Mouse (Mus musculus): ENCODE measurements around the gene Meox1. TPM values are rescaled to one million over a fixed set of nuclear protein-coding genes. Genes with fewer than 3 reads are reported as not detected.
A peak's percentile ranks its signal among the peaks of the same experiment; 100 is the strongest.

The Meox1 gene
- polyA plus RNA-seq, 1 experiment = 0.16 TPM

DNA sequence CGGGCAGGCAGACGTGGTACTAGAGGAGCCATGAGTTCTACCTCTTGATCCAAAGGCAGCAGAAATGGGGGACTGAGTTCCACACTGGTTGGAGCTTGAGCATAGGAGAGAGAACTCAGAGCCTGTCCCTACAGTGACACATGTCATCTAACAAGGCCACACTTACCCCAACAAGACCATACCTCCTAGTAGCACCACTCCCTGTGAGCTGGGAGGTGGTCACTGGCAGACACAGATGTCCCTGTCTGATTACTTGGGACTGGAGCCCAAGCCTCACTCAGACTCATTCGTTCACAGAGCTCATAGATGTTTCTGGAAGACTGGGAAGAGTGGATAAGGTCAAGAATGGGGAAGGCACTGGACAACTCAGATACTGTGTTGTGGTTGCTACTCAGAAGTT, 24.4 kb upstream of the Meox1 start:
- TF ChIP-seq MYOD1 (IDR thresholded peaks at IDR 0.05; ENCODE audit: control insufficient read depth in 1 of 3, insufficient read length in 2 of 3, low read depth in 2 of 3) (no peak), USF1 (IDR thresholded peaks at IDR 0.05; ENCODE audit: low read depth) (no peak), MAX (IDR thresholded peaks at IDR 0.05; ENCODE audit: low read depth) (no peak), TCF12 (IDR thresholded peaks at IDR 0.05; ENCODE audit: insufficient read depth, poor library complexity, severe bottlenecking) (no peak), SRF (IDR thresholded peaks at IDR 0.05; ENCODE audit: control insufficient read depth, insufficient read length, low read depth) (no peak), REST (IDR thresholded peaks at IDR 0.05; ENCODE audit: insufficient read depth, insufficient read length) (no peak), CEBPB (IDR thresholded peaks at IDR 0.05; ENCODE audit: insufficient read depth, poor library complexity, severe bottlenecking) (no peak), TCF3 (IDR thresholded peaks at IDR 0.05; ENCODE audit: insufficient read length, low read depth) (no peak)
- Histone ChIP-seq H3K4me2 (ENCODE audit: low read depth) (no peak overlapping the region), H3ac (ENCODE audit: control insufficient read depth, insufficient read length) (no peak overlapping the region), H3K36me3 (ENCODE audit: control insufficient read depth, insufficient read depth) (no peaks in the 10 kb centered on the region), H3K27me3 (ENCODE audit: control insufficient read depth, insufficient read depth, insufficient read length) (peaks cover 40% of the 10 kb centered on the region), H3K4me3 (no peak overlapping the region), H3K79me2 (ENCODE audit: control insufficient read depth, insufficient read depth) (no peaks in the 10 kb centered on the region)

DNA sequence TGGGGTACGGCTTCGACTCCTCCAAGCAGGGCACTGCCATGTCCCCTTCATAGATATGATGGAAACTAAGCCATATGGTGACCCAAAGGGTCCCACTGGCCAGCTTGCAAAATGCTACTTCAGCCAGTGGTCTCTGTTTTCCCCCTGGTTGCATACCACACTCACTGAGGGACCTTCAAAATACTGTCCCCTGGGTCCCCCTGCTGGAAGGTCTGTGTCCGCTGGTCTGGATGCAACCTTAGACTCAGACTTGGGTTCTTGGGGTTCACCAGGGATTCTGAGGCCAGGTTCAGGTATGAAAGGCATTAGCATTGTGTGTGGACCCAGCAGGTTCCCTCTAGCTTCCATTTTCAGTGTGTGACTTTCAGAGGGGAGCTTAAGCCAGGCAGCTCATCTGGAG, 22.6 kb upstream of the Meox1 start:
- Histone ChIP-seq H3K27me3 (ENCODE audit: control insufficient read depth, insufficient read depth, insufficient read length) (peaks cover 44% of the 10 kb centered on the region), H3K36me3 (ENCODE audit: control insufficient read depth, insufficient read depth) (no peaks in the 10 kb centered on the region), H3K4me3 (no peak overlapping the region), H3K4me2 (ENCODE audit: low read depth) (no peak overlapping the region), H3ac (ENCODE audit: control insufficient read depth, insufficient read length) (no peak overlapping the region), H3K79me2 (ENCODE audit: control insufficient read depth, insufficient read depth) (no peaks in the 10 kb centered on the region)
- TF ChIP-seq POLR2AphosphoS2 (IDR thresholded peaks at IDR 0.05; ENCODE audit: insufficient read length, low read depth) = no peak
- TF ChIP-seq TCF12 (IDR thresholded peaks at IDR 0.05; ENCODE audit: insufficient read depth, poor library complexity, severe bottlenecking) = no peak
- no peak for TF ChIP-seq MAX (IDR thresholded peaks at IDR 0.05; ENCODE audit: low read depth)
- no peak for TF ChIP-seq MYOD1 (IDR thresholded peaks at IDR 0.05; ENCODE audit: control insufficient read depth in 1 of 3, insufficient read length in 2 of 3, low read depth in 2 of 3)

DNA sequence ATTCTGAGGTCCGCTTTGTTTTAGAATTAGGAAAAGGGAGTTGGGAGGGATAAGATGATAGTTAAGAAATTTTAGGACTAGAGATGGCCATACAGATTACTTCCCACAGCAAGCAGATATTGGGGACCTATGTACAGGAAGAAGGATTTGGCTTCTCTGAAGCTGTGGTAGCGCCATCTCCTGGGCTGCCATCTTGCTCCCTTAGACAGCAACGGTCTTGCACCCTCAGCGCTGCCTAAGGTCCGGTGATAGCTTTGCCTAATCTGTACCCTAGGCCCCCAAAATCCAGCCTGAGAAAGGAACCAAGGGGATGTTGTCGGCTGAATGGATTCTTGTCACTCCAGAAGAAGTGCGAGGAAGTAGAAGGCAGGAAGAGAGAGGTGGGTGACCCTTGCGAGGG, 19.4 kb upstream of the Meox1 start:
- no peak overlapping the region for H3ac ChIP-seq (ENCODE audit: control insufficient read depth, insufficient read length)
- H3K4me2 ChIP-seq (ENCODE audit: low read depth) = no peak overlapping the region
- TF ChIP-seq SRF (IDR thresholded peaks at IDR 0.05; ENCODE audit: control insufficient read depth, insufficient read length, low read depth) = no peak
- TF ChIP-seq CEBPB (IDR thresholded peaks at IDR 0.05; ENCODE audit: insufficient read depth, poor library complexity, severe bottlenecking) = no peak
- no peak for TF ChIP-seq REST (IDR thresholded peaks at IDR 0.05; ENCODE audit: insufficient read depth, insufficient read length)
- TF ChIP-seq MYOD1 (IDR thresholded peaks at IDR 0.05; ENCODE audit: control insufficient read depth in 1 of 3, insufficient read length in 2 of 3, low read depth in 2 of 3) = no peak
- TF ChIP-seq TCF3 (IDR thresholded peaks at IDR 0.05; ENCODE audit: insufficient read length, low read depth) = no peak
- TF ChIP-seq USF1 (IDR thresholded peaks at IDR 0.05; ENCODE audit: low read depth) = no peak
- TF ChIP-seq MYOG (IDR thresholded peaks at IDR 0.05; ENCODE audit: control insufficient read depth in 1 of 3, insufficient read depth in 1 of 3, insufficient read length in 2 of 3, low read depth in 2 of 3) = no peak
- no peak for TF ChIP-seq POLR2AphosphoS2 (IDR thresholded peaks at IDR 0.05; ENCODE audit: insufficient read length, low read depth)
- H3K36me3 ChIP-seq (ENCODE audit: control insufficient read depth, insufficient read depth) = no peaks in the 10 kb centered on the region
- no peaks in the 10 kb centered on the region for H3K79me2 ChIP-seq (ENCODE audit: control insufficient read depth, insufficient read depth)
- H3K4me3 ChIP-seq = no peak overlapping the region
- peaks cover 44% of the 10 kb centered on the region for H3K27me3 ChIP-seq (ENCODE audit: control insufficient read depth, insufficient read depth, insufficient read length)

DNA sequence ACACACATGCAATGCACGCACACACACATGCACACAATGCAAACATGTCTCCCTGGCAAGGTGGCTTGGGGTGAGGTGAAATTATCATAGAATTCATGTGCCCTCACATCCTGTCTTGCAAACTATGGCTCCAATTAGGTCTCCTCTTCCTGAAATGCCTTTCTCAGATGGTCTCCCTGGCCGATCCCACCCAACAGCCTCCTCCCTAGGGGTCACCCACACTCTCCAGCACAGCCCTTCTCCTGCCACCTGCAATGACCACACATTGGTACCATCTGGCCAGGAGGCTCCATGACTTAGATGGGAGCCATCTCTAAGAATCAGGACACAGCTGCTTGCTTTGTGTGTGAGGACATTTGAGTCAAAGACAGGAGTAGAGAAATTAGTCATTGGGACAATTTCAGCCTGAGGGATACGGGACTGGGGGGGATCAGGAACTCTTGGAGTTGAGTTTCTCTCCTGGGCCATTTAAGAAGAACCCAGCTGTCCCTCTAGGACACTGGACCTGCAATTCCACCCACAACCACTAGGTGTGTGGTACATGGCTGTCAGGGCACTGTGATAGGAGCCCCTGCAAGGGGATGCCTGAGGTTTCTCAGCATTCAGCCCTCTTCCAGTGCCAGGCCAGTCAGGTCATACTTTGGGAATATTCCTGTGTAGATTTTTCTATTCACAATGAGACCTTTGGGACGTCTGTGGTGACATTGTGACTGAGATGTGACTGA, 17.8 kb upstream of the Meox1 start:
- H3K36me3 ChIP-seq (ENCODE audit: control insufficient read depth, insufficient read depth) = no peaks in the 10 kb centered on the region
- H3K4me2 ChIP-seq (ENCODE audit: low read depth) = no peak overlapping the region
- H3K27me3 ChIP-seq (ENCODE audit: control insufficient read depth, insufficient read depth, insufficient read length) = peaks cover 30% of the 10 kb centered on the region
- H3K79me2 ChIP-seq (ENCODE audit: control insufficient read depth, insufficient read depth) = no peaks in the 10 kb centered on the region
- TF ChIP-seq TCF12 (IDR thresholded peaks at IDR 0.05; ENCODE audit: insufficient read depth, poor library complexity, severe bottlenecking) (no peak), TCF3 (IDR thresholded peaks at IDR 0.05; ENCODE audit: insufficient read length, low read depth) (no peak), USF1 (IDR thresholded peaks at IDR 0.05; ENCODE audit: low read depth) (no peak), POLR2A (IDR thresholded peaks at IDR 0.05; ENCODE audit: insufficient read length, low read depth) (no peak), MAX (IDR thresholded peaks at IDR 0.05; ENCODE audit: low read depth) (no peak), MYOG (IDR thresholded peaks at IDR 0.05; ENCODE audit: control insufficient read depth in 1 of 3, insufficient read depth in 1 of 3, insufficient read length in 2 of 3, low read depth in 2 of 3) (no peak), MYOD1 (IDR thresholded peaks at IDR 0.05; ENCODE audit: control insufficient read depth in 1 of 3, insufficient read length in 2 of 3, low read depth in 2 of 3) (no peak), SRF (IDR thresholded peaks at IDR 0.05; ENCODE audit: control insufficient read depth, insufficient read length, low read depth) (no peak), CEBPB (IDR thresholded peaks at IDR 0.05; ENCODE audit: insufficient read depth, poor library complexity, severe bottlenecking) (no peak), E2F4 (IDR thresholded peaks at IDR 0.05; ENCODE audit: insufficient read depth) (no peak), REST (IDR thresholded peaks at IDR 0.05; ENCODE audit: insufficient read depth, insufficient read length) (no peak), POLR2AphosphoS2 (IDR thresholded peaks at IDR 0.05; ENCODE audit: insufficient read length, low read depth) (no peak)
- no peak overlapping the region for H3ac ChIP-seq (ENCODE audit: control insufficient read depth, insufficient read length)
- H3K4me3 ChIP-seq = no peak overlapping the region

DNA sequence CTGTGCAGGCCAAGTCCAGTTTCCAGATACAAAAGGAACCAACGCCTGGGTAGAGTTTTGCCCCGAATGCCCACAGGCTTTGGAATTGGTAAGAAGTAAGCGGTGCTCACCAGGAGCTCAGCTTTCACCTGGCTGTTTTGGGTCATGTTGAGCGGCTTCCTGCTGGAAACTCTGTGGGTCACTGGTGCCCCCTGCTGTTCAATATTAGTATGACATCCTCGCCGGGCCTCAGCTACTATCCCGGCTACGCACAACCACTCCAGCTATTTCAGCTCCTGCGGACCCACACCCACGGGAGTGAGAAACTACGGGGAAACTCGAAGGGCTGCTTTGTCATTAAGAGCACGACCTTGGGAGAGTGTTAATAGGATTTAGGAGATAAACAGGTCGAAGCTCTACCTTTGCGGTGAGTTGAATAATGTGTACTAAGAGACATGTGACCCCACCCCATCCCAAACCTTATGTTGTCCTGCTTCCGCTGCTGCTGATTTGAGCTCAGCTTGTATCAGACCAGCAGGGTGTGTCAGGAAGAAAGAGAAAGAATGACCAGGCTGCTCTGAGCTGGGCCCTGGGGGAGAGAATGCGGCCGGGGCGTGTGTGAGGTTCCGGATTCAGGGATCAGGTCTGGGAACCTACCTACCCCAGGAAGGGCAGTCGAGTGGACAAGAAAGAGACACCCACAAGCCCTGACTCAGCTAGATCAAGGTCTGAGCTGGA, 16.2 kb upstream of the Meox1 start:
- no peaks in the 10 kb centered on the region for H3K36me3 ChIP-seq (ENCODE audit: control insufficient read depth, insufficient read depth)
- H3K27me3 ChIP-seq (ENCODE audit: control insufficient read depth, insufficient read depth, insufficient read length) = peaks cover 20% of the 10 kb centered on the region
- peak overlapping the region; percentile 20 for H3K4me2 ChIP-seq (ENCODE audit: low read depth)
- H3K4me3 ChIP-seq = no peak overlapping the region
- H3K79me2 ChIP-seq (ENCODE audit: control insufficient read depth, insufficient read depth) = no peaks in the 10 kb centered on the region
- TF ChIP-seq USF1 (IDR thresholded peaks at IDR 0.05; ENCODE audit: low read depth) (no peak), POLR2A (IDR thresholded peaks at IDR 0.05; ENCODE audit: insufficient read length, low read depth) (no peak), POLR2AphosphoS2 (IDR thresholded peaks at IDR 0.05; ENCODE audit: insufficient read length, low read depth) (no peak), E2F4 (IDR thresholded peaks at IDR 0.05; ENCODE audit: insufficient read depth) (no peak)
- no peak overlapping the region for H3ac ChIP-seq (ENCODE audit: control insufficient read depth, insufficient read length)
